Mouse (Mus musculus): Measurements from ENCODE around the gene Tmbim6. TPM values are rescaled to one million over a fixed set of nuclear protein-coding genes. Genes with fewer than 3 reads are reported as not detected.

Tmbim6 gene
- polyA plus RNA-seq, 2 experiments: 99.7 to 187 TPM

DNA sequence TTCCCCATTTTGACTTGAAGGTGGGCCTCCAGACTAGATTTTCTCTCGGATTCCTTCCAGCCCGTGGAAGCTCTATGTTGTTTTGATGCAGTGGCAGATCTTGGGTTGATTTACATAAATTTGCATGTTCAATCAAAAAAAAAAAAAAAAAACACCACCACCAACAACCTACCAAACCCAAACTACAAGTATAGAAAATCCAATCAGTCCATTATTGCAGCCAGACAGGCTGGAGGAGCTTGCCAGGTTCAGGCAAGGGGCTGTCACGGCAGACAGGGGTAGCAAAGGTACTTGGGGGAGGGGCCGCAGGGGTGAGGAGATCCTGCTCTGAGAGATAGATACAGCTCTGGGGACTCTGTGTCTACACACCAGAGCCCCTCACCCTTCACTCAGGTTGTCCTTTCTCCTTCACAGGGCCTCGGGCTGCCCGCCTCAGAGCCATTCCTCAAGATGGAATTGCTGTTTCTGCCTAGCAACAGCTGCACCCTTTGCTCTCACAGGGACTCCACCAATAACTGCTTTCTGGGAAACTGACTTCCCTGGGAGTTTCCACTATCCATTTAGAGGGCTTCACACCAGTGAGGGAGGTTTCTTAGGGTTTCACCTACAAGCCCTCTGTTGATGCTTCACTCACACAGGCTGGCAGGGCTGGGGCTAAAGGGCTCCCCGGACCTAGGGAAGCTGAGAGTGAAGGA is 62.0 kb downstream of the Tmbim6 start:
- ATAC-seq (ENCODE audit: insufficient read depth): no peak
- 56% methylated on average over 7 of the region's 7 CpGs for WGBS (ENCODE audit: insufficient replicate concordance)
- no peaks in the 10 kb centered on the region for H3K9me3 ChIP-seq (ENCODE audit: control insufficient read depth, low read length)
- H3K27me3 ChIP-seq (ENCODE audit: control insufficient read depth, insufficient read depth, low read length): no peaks in the 10 kb centered on the region; the same call in 1 of the 2 replicates
- no peak overlapping the region for H3K9ac ChIP-seq (replicated peaks)
- H3K4me1 ChIP-seq (replicated peaks; ENCODE audit: control insufficient read depth in 2 of 2, insufficient read depth in 2 of 2, low read length in 1 of 2): peaks cover under 1 to 13% of the 10 kb centered on the region in 2 experiments
- H3K27ac ChIP-seq: no peak overlapping the region
- TF ChIP-seq CTCF (IDR thresholded peaks at IDR 0.05; ENCODE audit: low read depth) (no peak), EP300 (IDR thresholded peaks at IDR 0.05; ENCODE audit: low read depth) (no peak)
- H3K36me3 ChIP-seq (replicated peaks; ENCODE audit: control insufficient read depth, insufficient read depth, low read depth): no peaks in the 10 kb centered on the region
- no peak for DNase-seq (ENCODE audit: low read depth in 3 of 3, low spot score in 3 of 3)
- H3K4me2 ChIP-seq (ENCODE audit: low read depth): no peak overlapping the region
- no peak overlapping the region for H3K4me3 ChIP-seq (ENCODE audit: insufficient read depth in 1 of 2, low read depth in 2 of 2, low read length in 2 of 2)

GRCm38 (mm10) chr15:99455415-99455814 is 62.7 kb downstream of the Tmbim6 start:
- H3K36me3 ChIP-seq (replicated peaks; ENCODE audit: control insufficient read depth, insufficient read depth, low read depth): no peaks in the 10 kb centered on the region
- DNase-seq (ENCODE audit: low read depth in 3 of 3, low spot score in 3 of 3) (no peak), ATAC-seq (ENCODE audit: insufficient read depth) (no peak)
- 69% methylated on average over 3 of the region's 3 CpGs for WGBS (ENCODE audit: insufficient replicate concordance)
- no peak for TF ChIP-seq EP300 (IDR thresholded peaks at IDR 0.05; ENCODE audit: low read depth)
- no peak for TF ChIP-seq CTCF (IDR thresholded peaks at IDR 0.05; ENCODE audit: low read depth)
- H3K4me3 ChIP-seq (ENCODE audit: insufficient read depth in 1 of 2, low read depth in 2 of 2, low read length in 2 of 2): no peak overlapping the region
- H3K4me1 ChIP-seq (replicated peaks; ENCODE audit: control insufficient read depth in 2 of 2, insufficient read depth in 2 of 2, low read length in 1 of 2): peaks cover 0 to 7% of the 10 kb centered on the region in 2 experiments; a peak in 1 of 4 replicates
- no peaks in the 10 kb centered on the region; the same call in 1 of the 2 replicates for H3K27me3 ChIP-seq (ENCODE audit: control insufficient read depth, insufficient read depth, low read length)
- H3K9ac ChIP-seq (replicated peaks): no peak overlapping the region
- no peak overlapping the region for H3K4me2 ChIP-seq (ENCODE audit: low read depth)
- no peaks in the 10 kb centered on the region for H3K9me3 ChIP-seq (ENCODE audit: control insufficient read depth, low read length)
- no peak overlapping the region for H3K27ac ChIP-seq

DNA sequence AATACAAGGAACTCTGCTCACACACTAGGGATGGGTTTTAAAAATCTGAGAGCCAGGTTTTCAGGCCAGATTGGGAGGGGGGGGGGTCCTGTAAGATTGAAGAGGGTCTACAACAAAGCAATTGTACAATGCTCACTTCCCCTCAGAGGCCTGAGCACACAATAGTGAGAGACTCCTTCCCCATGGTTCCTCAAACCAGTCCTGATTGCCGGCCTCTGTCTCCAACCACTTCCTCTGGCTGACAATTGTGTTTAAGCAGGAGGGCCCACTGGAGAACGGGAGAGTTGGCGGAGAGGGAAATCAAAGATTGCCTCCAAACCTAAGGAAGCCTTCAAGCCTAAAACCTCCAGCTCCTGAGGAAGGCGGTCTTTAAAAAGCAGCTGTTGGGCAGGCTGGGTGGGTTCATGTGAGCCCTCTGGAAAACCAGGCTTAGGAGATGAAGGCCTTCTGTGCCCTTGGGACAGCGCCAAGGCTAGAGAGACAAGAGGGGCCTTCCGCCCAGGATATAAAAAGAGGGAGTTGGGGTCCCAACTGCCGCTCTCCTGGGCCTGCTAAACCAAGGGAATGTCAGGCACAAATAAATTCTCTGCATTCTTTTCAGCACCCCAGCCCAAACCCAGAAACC is 63.8 kb downstream of the Tmbim6 start:
- TF ChIP-seq CTCF (IDR thresholded peaks at IDR 0.05; ENCODE audit: low read depth) (no peak), EP300 (IDR thresholded peaks at IDR 0.05; ENCODE audit: low read depth) (no peak)
- H3K4me1 ChIP-seq (replicated peaks; ENCODE audit: control insufficient read depth in 2 of 2, insufficient read depth in 2 of 2, low read length in 1 of 2): peaks cover 0 to 3% of the 10 kb centered on the region in 2 experiments; a peak in 1 of 4 replicates
- ATAC-seq (ENCODE audit: insufficient read depth) (no peak), DNase-seq (ENCODE audit: low read depth in 3 of 3, low spot score in 3 of 3) (no peak)
- no peak overlapping the region for H3K9ac ChIP-seq (replicated peaks)
- H3K9me3 ChIP-seq (ENCODE audit: control insufficient read depth, low read length): no peaks in the 10 kb centered on the region
- peak overlapping the region; percentile 57 to 59 for H3K4me3 ChIP-seq (ENCODE audit: insufficient read depth in 1 of 2, low read depth in 2 of 2, low read length in 2 of 2)
- H3K27ac ChIP-seq: no peak overlapping the region
- no peaks in the 10 kb centered on the region; the same call in 1 of the 2 replicates for H3K27me3 ChIP-seq (ENCODE audit: control insufficient read depth, insufficient read depth, low read length)
- H3K4me2 ChIP-seq (ENCODE audit: low read depth): peak overlapping the region; percentile 72
- no peaks in the 10 kb centered on the region for H3K36me3 ChIP-seq (replicated peaks; ENCODE audit: control insufficient read depth, insufficient read depth, low read depth)
- 24% methylated on average over 7 of the region's 7 CpGs for WGBS (ENCODE audit: insufficient replicate concordance)

DNA sequence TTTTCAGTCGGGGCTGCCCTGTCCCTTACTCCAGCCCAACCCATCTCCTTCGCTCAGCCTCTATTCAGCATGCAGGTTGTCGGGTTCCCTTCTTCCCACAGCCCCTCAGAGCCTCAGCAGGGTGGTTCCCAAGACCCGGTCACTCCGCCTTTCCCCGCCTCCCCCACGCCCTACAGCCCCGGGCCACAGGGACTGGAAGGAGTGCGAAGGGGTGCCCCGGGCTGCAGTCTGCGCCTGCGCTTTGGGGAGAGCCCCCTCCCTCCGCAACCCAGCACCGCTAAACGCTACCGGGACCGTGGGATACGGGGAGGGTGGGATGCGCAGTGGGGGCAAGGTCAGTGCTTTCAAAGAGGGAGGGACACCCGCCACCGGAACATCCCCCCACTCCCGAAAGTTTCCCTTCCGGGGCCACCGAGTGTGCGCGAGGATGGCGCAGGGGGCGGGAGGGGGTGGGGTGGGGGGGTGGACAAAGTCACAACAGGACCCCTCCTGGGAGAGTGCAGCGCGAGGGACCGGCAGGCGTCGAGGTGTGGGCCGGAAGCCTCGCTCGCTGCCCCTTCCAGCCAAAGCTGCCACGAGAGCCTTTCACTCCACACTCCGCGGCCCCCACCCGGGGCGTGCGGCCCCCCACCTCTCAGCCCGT is 64.4 kb downstream of the Tmbim6 start:
- TF ChIP-seq EP300 (IDR thresholded peaks at IDR 0.05; ENCODE audit: low read depth): no peak
- TF ChIP-seq CTCF (IDR thresholded peaks at IDR 0.05; ENCODE audit: low read depth): no peak
- Histone ChIP-seq H3K9me3 (ENCODE audit: control insufficient read depth, low read length) (no peaks in the 10 kb centered on the region), H3K9ac (replicated peaks) (no peak overlapping the region), H3K27me3 (ENCODE audit: control insufficient read depth, insufficient read depth, low read length) (no peaks in the 10 kb centered on the region; the same call in 1 of the 2 replicates), H3K4me3 (ENCODE audit: insufficient read depth in 1 of 2, low read depth in 2 of 2, low read length in 2 of 2) (peak overlapping the region; percentile 57 to 59), H3K27ac (no peak overlapping the region), H3K4me2 (ENCODE audit: low read depth) (peak overlapping the region; percentile 72), H3K4me1 (replicated peaks; ENCODE audit: control insufficient read depth in 2 of 2, insufficient read depth in 2 of 2, low read length in 1 of 2) (peaks cover 0 to 3% of the 10 kb centered on the region in 2 experiments; a peak in 1 of 4 replicates), H3K36me3 (replicated peaks; ENCODE audit: control insufficient read depth, insufficient read depth, low read depth) (no peaks in the 10 kb centered on the region)
- ATAC-seq (ENCODE audit: insufficient read depth): peak; percentile 29; the same call in 1 of the 2 replicates
- DNase-seq (ENCODE audit: low read depth in 3 of 3, low spot score in 3 of 3): no peak
- WGBS (ENCODE audit: insufficient replicate concordance): under 1% methylated on average over 42 of the region's 43 CpGs

Data from liver, embryonic 14.5 days (tissue).